Mouse (Mus musculus): ENCODE measurements at regions not wholly inside any gene's neighbourhood (a gene's known extent, or its start where the extent isn't known, plus 50 kb on each side); places are given as distances from the start of the nearest gene placed in this dataset.
"Not testable (repeated sequence)": the region's sequence is repeated elsewhere in the genome, so short reads cannot be mapped to it uniquely, and the experiment has no call there.

DNA sequence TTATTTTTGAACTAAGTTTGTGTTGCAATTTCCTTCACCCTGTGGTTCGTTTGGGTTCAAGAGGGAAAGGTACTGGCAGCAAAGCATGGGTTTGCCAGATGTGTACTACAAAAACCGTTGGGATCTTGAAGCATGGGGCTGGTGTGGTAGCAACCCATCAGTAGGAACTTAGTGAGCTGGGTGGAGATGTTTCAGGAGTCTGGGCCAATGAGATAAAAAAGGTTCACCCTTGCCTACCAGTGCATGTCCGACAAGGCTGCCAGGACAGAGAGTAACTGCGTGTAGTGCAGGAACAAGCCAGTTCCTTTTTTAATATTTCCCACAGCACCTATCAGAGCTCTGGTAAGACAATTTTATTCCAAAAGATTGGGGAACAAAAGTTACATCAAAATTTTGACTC is 343.3 kb downstream of the Hdgfl1 start:
- no peak for DNase-seq

GRCm38 (mm10) chr13:26424513-26424912 is 345.5 kb downstream of the Hdgfl1 start:
- no peak for DNase-seq

DNA sequence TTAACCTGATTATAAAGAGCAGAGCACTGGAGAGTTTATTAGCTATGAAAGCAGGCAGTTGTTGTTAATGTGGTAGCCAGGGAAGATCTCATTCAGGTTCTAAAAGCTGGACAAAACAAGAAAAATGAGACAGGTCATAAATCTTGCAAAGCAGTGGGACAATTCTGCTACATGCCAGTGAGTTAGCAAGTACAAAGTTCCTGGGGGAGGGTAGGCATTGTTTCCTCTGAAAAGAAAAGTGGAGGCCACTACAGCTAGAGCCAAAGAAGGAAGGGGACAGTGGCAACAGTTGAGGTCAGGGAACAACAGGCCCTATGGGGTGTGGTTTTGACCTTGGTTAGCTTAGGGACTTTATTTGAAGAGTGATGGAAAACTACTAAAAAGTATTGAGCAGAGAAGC is 364.2 kb downstream of the Hdgfl1 start:
- DNase-seq, result no peak

DNA sequence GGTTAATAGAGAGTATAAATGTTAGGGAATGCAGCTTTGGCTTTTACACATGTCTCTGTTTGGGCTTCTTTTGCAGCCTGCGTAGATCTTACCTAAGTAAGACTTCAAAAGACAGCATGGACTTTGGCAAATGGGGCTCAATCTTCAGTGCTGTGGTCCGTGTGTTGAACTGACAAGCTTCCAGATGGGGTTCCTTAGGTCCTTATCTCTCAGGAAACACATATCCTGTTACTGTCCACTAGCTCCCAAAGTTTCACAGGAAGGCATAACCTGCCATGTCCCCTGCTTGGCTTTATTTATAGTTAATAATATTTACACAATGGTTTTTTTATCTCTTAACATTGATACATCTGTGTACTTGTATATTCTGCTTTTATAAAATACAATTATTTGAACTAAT is 365.3 kb downstream of the Hdgfl1 start:
- no peak for DNase-seq

GRCm38 (mm10) chr13:26387861-26388621 is 381.9 kb downstream of the Hdgfl1 start:
- DNase-seq, result no peak

DNA sequence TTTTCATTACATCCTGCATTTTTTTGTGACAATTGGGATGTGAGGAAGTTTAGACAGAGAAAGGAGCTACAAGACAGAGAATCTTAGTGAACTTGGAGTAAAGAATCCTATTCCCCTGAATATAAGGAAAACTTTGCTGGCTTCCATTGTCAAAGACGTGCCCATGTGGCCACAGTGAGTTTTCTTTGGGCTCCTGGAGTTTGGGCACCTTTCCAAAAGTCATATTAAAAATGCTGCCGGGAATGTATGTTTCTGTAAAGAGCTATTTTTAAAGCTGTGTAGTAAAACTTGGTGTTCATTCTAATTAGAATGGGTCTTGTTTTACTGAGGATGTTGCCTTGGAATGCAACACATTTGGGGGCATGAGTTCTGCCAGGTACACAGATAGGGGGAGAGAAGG is 387.3 kb downstream of the Hdgfl1 start:
- no peak for DNase-seq

DNA sequence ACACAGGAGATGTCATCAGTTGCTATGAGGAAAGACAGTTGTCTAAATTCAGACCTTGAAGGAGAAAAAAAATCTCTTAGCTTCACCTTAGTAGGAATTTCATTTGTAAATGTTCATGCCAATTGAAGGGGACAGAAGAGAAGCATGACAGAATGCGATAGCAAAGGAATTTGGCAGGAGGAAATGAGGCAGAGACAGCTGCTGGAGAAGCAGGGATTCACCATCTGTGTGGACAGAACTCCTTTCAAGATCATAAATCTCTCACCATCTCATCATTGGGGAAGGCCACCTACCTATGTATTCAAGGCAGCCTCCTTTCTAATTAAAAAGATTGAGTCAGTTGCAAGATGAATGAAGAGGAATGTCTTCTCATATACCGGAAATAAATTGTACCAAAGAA is 387.8 kb downstream of the Hdgfl1 start:
- DNase-seq, result no peak

DNA sequence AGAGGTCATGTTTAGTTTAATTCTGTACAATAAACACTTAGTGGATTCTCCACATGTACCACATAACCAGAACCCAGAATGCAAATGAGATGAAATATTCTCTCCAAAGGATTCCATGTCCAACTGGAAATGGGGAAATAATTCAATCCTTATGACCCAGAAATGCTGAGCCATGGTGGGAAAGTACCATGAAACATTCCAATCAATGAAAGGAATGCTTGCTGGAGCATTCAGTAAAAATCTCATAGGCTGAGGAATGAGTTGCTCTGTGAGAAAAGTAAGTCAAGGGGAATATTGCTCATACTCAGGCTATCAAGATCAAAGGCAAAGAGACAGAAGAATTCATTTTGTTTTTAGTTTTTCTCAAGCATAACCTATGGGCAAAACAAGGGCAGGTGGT is 394.4 kb downstream of the Hdgfl1 start:
- no peak for DNase-seq

DNA sequence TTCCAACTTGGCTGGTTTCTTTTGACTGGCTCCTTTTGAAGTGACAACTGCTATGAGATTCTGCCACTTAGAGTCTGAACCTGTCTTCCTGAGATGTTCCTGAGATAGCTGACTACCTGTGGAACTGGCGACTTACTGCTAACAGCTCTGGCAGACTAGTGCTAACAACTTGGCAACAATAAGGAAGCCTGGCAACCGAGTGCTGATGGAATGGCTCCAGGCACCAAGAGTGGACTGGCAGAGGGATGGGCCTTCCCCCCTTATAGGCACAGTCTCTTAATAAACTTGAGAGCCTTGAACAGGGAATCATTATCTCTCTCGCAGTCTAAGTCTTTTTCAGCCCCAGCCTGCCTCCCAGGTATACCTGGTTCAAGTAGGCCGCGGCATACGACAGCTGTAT is 404.1 kb downstream of the Hdgfl1 start:
- not testable (repeated sequence) for DNase-seq

GRCm38 (mm10) chr13:26356341-26356740 is 413.6 kb downstream of the Hdgfl1 start:
- no peak for DNase-seq

DNA sequence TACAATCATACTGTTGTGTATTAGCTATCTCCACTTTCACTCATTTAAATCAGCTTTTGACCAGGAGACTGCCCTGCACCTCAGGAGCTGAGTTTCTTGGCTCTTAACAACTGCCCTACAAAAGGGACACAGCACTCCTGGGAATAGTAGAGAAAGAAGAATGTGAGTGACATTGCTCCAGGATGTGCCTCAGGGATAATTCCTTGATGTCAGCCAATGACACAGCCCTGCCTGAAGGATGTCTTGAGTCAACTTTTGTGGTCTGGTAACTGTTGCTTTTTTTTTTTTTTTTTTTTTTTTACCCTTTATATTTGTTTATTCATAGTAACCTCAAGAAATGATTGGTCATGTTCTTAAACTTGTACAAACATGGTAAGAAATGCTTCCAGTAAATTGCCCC is 415.5 kb downstream of the Hdgfl1 start:
- DNase-seq, result no peak

GRCm38 (mm10) chr13:26350510-26350909 is 419.5 kb downstream of the Hdgfl1 start:
- DNase-seq, result no peak

DNA sequence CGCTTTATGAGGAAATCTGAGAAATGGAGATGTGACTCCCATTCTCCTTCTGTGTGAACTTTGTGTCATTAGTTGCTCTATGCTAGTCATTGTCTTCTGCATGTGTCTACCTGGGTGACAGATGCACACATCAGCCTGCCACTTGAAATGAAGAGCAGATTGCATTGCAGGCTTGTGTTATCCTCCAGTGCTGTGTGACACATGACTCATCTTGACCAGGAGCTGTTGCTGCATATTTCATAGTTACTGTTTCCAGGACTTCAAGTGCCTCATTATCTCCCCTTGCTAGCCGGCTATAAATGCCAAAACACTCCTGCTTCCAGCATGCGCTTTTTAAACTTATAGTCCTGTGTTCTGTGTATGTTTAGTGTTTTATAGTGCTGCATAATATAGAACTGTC is 431.2 kb downstream of the Hdgfl1 start:
- no peak for DNase-seq

GRCm38 (mm10) chr13:26325066-26325465 is 444.9 kb downstream of the Hdgfl1 start:
- no peak for DNase-seq

- no peak for DNase-seq
Observed at GRCm38 (mm10) chr13:26324633-26325032, 445.3 kb downstream of the Hdgfl1 start.

DNA sequence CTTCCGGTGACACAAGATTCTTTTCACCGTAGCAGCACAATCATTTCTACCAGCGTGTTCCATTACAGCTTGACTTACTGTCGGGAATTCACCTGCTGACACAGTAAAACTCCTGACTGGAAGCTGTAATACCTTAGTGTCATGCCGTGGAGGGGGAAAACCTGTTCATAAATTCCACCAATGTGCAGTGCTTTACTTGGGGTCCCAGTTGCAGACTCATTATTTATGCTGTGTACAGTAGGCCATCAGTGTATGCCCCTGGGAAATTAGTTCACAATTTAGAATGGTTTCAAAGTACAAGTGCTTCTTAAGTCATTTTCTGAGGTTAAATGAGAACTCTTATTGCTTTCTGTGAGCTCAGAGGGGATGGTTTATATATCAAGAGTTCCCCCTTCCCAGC is 451.4 kb downstream of the Hdgfl1 start:
- DNase-seq, result no peak

DNA sequence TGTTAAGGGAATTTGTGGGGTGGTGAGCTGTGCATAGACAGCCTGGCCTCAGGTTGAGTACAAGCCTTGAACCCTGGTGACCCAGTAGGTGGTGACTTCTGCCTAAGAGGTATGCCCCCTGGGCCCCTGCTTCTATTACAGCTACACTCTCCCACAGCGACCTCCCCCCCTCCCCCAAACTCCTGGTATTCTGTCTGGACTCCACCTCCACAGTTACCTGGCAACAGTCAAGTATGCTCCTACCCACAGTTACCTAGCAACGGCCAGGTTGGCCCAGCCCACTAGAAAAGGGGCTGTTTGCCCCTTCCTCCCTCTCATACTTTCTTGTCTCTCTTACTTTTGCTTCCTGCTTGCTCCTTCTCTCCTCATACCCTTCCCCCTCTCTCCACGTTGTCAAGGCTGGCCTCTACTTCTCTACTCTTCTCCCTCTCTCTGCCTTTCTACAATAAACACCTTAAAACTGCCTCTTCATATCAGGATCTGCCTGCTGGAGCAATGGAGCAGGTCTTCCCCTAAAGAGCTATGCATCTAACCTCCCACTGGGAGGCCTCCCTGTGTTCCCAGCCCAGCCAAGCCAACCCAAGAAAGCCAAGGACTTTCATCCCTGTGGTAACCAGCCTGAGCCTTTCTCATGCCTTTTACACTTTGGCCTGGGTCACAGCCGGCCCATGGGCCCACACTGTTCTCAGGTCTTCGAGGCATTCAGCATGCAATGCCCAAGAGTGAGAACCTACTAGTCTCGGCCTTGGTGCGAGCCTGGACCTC is 457.5 kb downstream of the Hdgfl1 start:
- no peak for DNase-seq

GRCm38 (mm10) chr13:26284073-26284444 is 485.9 kb downstream of the Hdgfl1 start:
- DNase-seq, result no peak

GRCm38 (mm10) chr13:26283397-26284072 is 486.4 kb downstream of the Hdgfl1 start:
- DNase-seq, result no peak

- DNase-seq, result no peak
Observed at GRCm38 (mm10) chr13:26282291-26282690, 487.7 kb downstream of the Hdgfl1 start.

GRCm38 (mm10) chr13:26272850-26273249 is 497.1 kb downstream of the Hdgfl1 start:
- no peak for DNase-seq

- DNase-seq, result no peak
Observed at GRCm38 (mm10) chr13:26267501-26267900, 502.5 kb downstream of the Hdgfl1 start.

- DNase-seq, result no peak
Observed at GRCm38 (mm10) chr13:26235941-26236340, 534.0 kb downstream of the Hdgfl1 start.

GRCm38 (mm10) chr13:26234703-26235102 is 535.3 kb downstream of the Hdgfl1 start:
- no peak for DNase-seq
